Mouse (Mus musculus) cerebellum, adult 2 months (tissue): ENCODE data around the gene Plscr1.

Experiments
- CTCF ChIP-seq: fragments of 200-500 bp; IDR thresholded peaks from 2 replicates; pipeline ENCODE4 v1.5.1; 2011; ENCODE audit warnings: low read depth, mild to moderate bottlenecking, control low read depth, low read length, moderate library complexity, borderline replicate concordance; ENCODE audit not compliant: insufficient read depth
- POLR2A ChIP-seq: fragments of 200-500 bp; IDR thresholded peaks from 2 replicates; pipeline ENCODE4 v1.6.1; 2011; ENCODE audit warnings: low read length, control low read depth, borderline replicate concordance; ENCODE audit not compliant: insufficient read depth

DNA sequence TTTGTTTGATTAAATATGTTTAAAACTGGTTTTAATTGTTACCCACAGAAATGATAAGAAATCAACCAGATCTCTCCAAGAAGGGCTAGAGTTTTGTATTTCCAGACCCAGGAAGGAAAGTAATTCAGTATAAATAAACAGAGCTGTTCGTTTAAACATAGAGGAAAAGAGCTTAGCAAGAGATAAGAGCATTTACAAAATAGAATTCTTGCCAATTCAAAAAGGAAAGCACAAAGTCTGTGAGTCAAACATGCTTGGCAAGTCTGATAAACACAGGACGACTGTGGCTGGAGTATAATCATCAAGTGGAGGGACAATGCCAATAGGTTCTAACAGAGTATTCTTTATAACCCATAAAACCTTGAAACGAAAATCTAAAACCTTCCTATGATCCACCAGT lies 38.5 kb upstream of the Plscr1 start:
- no peak for TF ChIP-seq CTCF
- no peak for TF ChIP-seq POLR2A
